Mouse (Mus musculus) right cerebral cortex, postnatal 4 days (tissue): ENCODE results near the gene Ascl4.
A peak's percentile ranks its signal among the peaks of the same experiment; 100 is the strongest.

Source experiments
- DNase-seq: peaks from one replicate; pipeline ENCODE4 v3.0.0-alpha.2; 2022

Ascl4 gene

GRCm38 (mm10) chr10:85927676-85928445 lies at the start of gene Ascl4:
Gene Ascl4 (plus strand): TSS chr10:85927681.
- DNase-seq = no peak

- DNase-seq = no peak
Observed at GRCm38 (mm10) chr10:85879886-85880486, 47.5 kb upstream of the Ascl4 start.

GRCm38 (mm10) chr10:85916498-85917309 lies 10.8 kb upstream of the Ascl4 start, which contains the start of gene Prdm4:
Gene Prdm4 (minus strand): TSS chr10:85917142.
- DNase-seq = peak; percentile 93

DNA sequence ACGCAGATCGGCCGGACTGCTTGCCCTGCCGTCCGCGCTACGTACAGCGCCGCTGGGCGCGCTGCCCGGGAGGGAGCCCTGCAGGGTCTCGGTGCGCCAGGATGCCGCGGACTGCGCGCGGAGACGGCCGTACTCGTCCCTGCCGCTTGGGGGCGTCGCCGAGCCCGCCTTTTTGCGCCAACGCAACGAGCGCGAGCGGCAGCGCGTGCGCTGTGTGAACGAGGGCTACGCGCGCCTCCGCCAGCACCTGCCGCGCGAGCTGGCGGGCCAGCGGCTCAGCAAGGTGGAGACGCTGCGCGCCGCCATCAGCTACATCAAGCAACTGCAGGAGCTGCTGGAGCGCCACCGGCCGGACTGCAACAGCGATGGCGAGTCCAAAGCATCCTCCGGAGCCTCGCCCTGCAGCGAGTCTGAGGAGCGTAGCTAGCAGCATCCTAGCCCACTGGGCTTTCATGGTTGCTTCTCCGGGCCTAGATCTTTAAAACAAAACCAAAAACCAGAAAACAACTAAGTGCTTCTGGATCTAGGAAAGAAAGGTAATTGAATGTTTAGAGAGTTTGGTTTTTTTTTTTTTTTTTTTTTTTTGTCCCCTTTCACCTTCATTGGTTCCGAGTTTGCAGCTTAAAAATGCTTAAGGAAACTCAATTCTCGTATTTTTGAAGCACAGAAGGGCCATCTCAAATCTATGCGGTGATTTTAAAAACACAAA lies 1.2 kb downstream of the Ascl4 start:
- peak; percentile 69 for DNase-seq

GRCm38 (mm10) chr10:85929208-85929591 lies 1.7 kb downstream of the Ascl4 start:
- no peak for DNase-seq

DNA sequence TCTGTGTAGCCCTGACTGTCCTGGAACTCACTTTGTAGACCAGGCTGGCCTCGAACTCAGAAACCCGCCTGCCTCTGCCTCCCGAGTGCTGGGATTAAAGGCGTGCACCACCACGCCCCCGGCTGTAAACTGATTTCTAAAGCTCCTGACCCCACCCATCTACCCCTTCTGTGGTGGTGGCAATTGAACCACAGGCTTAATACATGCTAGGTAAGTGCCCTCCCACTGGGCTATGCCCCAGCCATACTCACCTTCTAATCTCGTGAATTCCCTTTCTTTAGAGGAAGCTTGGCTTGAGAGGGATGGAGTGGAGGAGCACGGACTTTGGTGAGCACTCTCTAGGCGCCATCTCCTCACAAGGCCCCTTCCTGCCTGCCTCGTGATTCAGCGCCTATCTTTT lies 2.5 kb downstream of the Ascl4 start:
- DNase-seq = no peak

DNA sequence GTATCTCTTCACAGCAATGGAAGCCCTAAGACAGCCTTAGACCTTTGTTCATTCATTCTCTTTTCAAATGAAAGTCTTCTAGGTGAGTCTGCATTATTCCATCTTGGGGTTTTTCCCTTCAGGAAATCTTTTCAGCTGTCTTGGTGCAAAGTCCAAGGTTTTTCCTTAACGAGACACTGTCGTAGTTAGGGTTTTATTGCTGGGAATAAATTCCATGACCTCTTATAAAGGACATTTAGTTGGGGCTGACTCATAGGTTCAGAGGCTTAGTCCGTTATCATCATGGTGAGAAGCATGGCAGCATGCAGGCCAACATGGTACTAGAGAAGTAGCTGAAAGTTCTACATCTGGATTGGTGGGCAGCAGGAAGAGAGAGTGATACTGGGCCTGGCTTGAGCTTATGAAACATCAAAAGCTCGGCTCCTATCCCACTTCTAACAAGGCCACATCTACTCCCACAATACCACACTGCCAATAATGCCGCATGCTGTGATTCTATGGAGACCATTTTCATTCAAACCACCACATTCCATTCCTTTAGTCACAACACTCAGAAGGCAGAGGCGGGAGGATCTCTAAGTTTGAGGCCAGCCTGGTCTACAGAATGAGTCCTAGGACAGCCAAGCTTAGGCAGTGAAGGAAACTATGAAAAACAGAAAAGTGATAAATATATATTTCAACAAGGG lies 8.9 kb downstream of the Ascl4 start:
- no peak for DNase-seq

DNA sequence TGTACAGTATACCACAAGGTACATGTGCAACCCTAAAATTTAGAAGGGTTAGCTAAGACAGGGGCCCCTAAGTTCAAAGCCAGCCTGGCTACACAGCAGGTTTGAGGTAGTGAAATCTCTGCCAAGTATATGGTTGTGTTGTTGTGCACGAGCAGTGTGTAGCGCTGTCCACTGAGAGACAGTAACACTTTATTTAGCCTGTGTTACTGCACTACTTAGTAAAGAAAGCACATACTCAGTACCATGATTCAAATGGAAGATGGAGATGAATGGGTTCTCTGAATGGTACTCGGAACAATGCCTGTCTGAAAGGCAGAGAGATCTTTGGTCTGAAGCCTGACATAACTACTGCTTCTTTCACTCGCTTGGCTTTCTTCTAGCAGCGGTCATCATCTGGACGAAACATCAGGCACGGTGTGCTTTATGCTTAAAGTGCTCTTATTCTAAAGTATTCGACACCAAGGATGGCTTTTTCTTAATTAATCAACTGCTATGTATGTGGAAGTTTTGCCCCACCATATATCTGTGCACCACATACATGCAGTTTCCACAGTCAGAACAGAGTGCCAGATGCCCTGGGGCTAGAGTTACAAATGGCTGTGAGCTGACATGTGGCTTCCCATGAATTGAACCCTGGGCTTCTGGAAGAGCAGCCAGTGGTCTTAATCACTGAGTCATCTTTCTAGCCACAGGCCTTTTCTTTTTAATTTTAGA lies 21.2 kb downstream of the Ascl4 start:
- DNase-seq = no peak

GRCm38 (mm10) chr10:85951765-85952443 lies 24.4 kb downstream of the Ascl4 start:
- no peak for DNase-seq

DNA sequence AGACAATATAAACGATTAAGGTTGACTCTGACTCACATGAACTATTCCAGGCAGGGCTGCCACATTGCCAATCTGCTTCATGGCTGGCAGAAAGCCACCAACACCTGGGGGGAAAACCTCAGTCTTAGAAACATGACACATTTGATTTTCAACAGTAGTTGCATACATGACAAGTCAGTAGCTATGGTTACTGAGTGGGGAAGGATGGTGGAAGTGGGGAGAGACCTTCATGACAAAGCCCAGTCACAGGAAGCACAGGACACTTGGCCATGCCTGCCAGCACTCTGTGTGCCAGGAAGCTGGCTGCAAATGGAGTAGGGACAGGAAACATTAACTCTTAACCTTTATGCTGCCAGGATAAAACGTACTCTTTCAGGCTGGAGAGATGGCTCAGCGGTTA lies 25.9 kb downstream of the Ascl4 start:
- DNase-seq = no peak

DNA sequence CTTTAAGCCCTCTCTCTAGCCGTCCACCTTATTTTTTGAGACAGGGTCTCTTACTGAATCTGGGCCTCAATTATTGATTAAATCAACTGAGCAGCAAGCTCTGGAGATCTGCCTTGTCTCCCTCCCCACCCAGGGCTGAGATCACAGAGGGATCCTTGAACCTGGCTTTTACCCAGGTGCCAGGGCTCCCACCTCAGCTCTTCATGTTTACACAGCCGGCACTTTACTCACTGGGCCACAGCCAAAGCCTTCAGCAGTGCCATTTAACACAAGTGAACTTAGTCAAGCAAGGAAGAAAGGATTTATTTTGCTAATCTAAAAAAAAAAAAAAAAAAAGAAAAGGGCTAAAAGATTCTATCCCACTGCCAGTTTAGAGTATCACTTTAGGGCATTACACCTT lies 26.9 kb downstream of the Ascl4 start:
- no peak for DNase-seq

DNA sequence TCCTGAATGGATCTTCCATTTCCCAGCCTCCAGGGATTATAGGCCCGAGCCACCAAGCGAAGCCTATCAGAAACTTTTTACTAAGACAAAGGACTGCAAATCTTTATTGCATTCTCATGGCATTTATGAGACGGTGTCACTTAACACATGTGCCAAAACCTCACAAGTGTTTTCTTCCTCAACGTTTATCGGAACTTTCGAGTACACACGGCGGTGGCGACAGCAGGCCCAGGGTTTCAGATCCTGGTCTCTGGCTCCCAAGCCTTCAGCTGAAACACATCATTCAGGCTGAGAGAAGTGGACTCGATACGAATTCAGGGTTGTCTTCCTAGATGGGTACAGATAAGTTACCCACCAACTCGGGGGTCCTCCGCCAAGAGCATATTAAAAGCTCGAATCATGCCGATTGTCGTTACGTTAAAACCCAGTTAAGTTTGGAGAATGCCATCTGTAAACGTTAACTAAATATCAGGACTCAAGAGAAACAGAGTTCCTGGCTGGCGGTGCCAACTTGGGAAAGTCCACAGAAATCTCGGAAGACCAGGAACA lies 29.5 kb downstream of the Ascl4 start:
- DNase-seq = no peak

DNA sequence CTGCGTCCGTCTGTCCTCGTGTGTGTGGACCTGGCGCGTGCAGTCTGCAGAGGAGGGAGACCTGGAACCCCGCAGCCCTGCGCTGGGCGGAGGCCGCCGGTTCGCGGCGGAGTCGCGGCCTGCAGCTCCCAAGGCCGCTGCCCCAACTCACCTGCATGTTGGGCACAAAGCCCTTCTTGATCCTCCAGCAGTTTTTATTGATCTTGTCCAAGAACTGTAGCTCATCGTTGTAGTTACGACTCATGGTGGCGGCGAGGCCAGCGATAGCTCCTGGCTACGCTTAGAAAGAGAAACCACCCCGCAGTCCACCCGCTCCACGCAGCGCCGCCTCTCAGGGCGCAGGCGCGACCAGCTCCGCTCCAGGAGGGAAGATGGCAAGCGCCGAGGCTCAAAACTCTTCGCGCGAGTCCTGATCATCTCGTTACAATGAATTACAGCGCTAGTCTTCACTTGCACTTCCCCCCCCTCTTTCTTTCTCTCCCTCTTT lies 30.0 kb downstream of the Ascl4 start, which contains the start of gene Rtcb:
Gene Rtcb (minus strand): TSS at position 360 of the 487 bp plus-strand sequence.
- peak; percentile 100 for DNase-seq

DNA sequence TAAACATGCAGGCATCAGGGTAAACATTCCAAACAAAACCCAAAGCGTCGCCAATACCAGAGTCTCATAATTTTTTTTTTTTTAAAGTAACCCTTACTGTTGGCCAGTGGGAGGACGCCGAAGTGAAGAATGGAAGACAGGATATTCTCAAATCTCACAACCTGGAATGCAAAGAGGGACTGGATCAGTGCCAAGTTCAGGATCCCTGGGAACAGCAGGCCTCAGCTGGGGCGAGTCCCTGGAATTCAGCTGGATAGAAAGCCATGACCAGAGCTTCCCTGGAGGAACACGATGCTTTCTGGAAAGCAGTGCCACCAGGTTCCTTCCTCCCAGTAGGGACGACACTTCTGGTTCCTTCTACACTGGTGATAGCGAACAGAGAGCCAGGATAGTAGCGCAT lies 35.4 kb downstream of the Ascl4 start:
- no peak for DNase-seq

GRCm38 (mm10) chr10:85964316-85964715 lies 36.8 kb downstream of the Ascl4 start:
- no peak for DNase-seq

DNA sequence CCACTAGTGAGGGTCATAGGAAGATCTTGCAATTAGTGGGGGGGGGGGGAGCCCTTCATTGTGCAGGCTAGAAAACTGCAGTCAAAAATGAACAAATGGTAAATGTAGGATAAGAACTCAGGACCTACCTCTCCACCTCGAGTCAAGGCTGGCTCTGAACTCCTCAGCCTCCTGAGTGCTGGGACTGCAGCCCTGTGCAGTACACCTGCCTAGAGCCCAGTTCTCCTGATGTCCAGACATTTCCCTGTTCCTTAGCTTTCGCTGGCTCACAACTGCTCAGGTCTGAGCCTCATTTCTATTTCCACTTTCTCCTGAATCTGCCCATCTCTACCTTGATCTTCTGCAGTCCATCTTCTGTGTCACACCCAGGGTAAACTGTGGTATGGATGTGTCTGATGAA lies 39.0 kb downstream of the Ascl4 start:
- no peak for DNase-seq

GRCm38 (mm10) chr10:85967411-85968156 lies 40.1 kb downstream of the Ascl4 start:
- DNase-seq = no peak

DNA sequence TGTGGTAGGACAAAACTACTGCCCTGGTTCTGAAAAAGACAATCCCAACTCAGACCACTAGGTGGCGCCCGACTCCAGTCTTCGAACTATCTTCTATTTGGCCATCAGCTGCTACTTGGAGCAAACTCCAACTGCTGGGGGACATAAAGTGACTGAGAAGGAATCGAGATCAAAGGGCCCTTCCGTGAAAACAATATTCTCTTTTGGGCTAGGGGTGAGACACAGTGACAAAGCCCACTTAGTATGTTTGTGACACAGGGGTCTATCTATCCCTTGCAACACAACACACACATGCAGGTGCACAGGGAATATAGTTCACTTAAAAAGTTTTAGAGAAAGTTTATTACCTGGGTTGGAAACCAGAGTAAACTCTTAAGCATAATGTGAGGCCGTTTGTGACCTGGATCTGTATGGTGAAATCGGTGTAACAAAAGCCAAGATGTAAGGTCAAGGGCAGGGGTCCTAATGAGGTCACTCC lies 40.7 kb downstream of the Ascl4 start:
- peak; percentile 94 for DNase-seq

DNA sequence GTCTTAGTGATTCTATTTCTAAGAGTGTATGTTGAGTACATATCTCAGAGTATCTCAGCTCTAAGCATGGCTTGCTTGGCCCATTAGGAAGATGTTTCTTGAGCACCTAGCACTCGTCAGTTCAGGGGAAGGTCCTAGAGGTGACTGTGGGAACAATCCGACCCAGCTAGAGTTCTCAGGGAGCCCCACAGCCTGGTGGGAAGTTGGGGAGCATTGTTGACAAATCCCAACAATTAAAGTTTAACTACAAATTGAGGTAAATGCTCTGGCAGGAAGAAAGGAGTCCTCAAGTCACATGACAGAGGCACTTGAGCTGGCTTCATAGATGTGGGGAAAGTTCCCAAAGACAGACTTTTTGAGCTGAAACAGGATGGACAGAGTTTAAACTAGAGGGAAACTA lies 41.2 kb downstream of the Ascl4 start:
- DNase-seq = no peak
